Mouse (Mus musculus): ENCODE measurements around the gene Ctnnbl1.

- TF ChIP-seq GATA1 (IDR thresholded peaks at IDR 0.05; ENCODE audit: low read length) (no peak), TAL1 (IDR thresholded peaks at IDR 0.05; ENCODE audit: low read length) (no peak)
Measured at GRCm38 (mm10) chr2:157736854-157737850, at the start of gene Ctnnbl1.

Data from erythroblast, embryonic 14.5 days (primary cell).